Mouse (Mus musculus): ENCODE results near the gene Twf1.

GRCm38 (mm10) chr15:94532956-94533355, 56.7 kb downstream of the Twf1 start:
- TF ChIP-seq CTCF (IDR thresholded peaks at IDR 0.05; ENCODE audit: control insufficient read depth, insufficient read depth, insufficient replicate concordance, low read depth, low read length) = no peak
- TF ChIP-seq POLR2A (IDR thresholded peaks at IDR 0.05; ENCODE audit: control insufficient read depth, low read depth, low read length) = no peak
